Mouse (Mus musculus) frontal cortex, postnatal 36 days (tissue): Measurements from ENCODE around the gene Saal1.
"Not testable (repeated sequence)": the region's sequence is repeated elsewhere in the genome, so short reads cannot be mapped to it uniquely, and the experiment has no call there.

ENCODE experiments used
- DNase-seq, 2 experiments: peaks; one replicate each; pipeline ENCODE4 v3.0.0; 2022; ENCODE audit warnings: low spot score in 2 of 2

The Saal1 gene

GRCm38 (mm10) chr7:46696754-46697153 lies 13.7 kb downstream of the Saal1 start:
- DNase-seq: no peak

- DNase-seq: no peak
Observed at GRCm38 (mm10) chr7:46686827-46687226, 23.7 kb downstream of the Saal1 start.

- no peak for DNase-seq
Observed at GRCm38 (mm10) chr7:46680732-46681131, 29.7 kb downstream of the Saal1 start.

GRCm38 (mm10) chr7:46679044-46679443 lies 31.4 kb downstream of the Saal1 start:
- DNase-seq: not testable (repeated sequence)

GRCm38 (mm10) chr7:46678417-46678816 lies 32.1 kb downstream of the Saal1 start:
- no peak for DNase-seq

GRCm38 (mm10) chr7:46676808-46677360 lies 33.6 kb downstream of the Saal1 start:
- DNase-seq: no peak

GRCm38 (mm10) chr7:46675886-46676285 lies 34.6 kb downstream of the Saal1 start:
- DNase-seq: no peak

GRCm38 (mm10) chr7:46675061-46675460 lies 35.4 kb downstream of the Saal1 start:
- DNase-seq: no peak

- no peak for DNase-seq
Observed at GRCm38 (mm10) chr7:46672160-46672672, 38.3 kb downstream of the Saal1 start, which contains the start of gene Tph1. Gene Tph1, minus strand, starts transcription at chr7:46672537.

GRCm38 (mm10) chr7:46667256-46667655 lies 43.2 kb downstream of the Saal1 start:
- no peak for DNase-seq

GRCm38 (mm10) chr7:46665236-46665635 lies 45.2 kb downstream of the Saal1 start:
- DNase-seq: peak in 1 of 2 experiments; percentile 10

- no peak for DNase-seq
Observed at GRCm38 (mm10) chr7:46661591-46662090, 48.8 kb downstream of the Saal1 start.

GRCm38 (mm10) chr7:46652279-46652678 lies 58.2 kb downstream of the Saal1 start:
- DNase-seq: no peak

GRCm38 (mm10) chr7:46650231-46650630 lies 60.2 kb downstream of the Saal1 start:
- not testable (repeated sequence) for DNase-seq

GRCm38 (mm10) chr7:46648431-46649140 lies 61.9 kb downstream of the Saal1 start:
- no peak for DNase-seq

GRCm38 (mm10) chr7:46643172-46643571 lies 67.3 kb downstream of the Saal1 start:
- no peak for DNase-seq

- no peak for DNase-seq
Observed at GRCm38 (mm10) chr7:46640062-46640461, 70.4 kb downstream of the Saal1 start.

- DNase-seq: peak; percentile 87 to 89
Observed at GRCm38 (mm10) chr7:46639692-46640031, 70.8 kb downstream of the Saal1 start, which contains the start of gene Sergef. Gene Sergef, minus strand, starts transcription at chr7:46639807.

- DNase-seq: no peak
Observed at GRCm38 (mm10) chr7:46638889-46639691, 71.4 kb downstream of the Saal1 start.
